Mouse (Mus musculus): ENCODE measurements at regions not wholly inside any gene's neighbourhood (a gene's known extent, or its start where the extent isn't known, plus 50 kb on each side); places are given as distances from the start of the nearest gene placed in this dataset.

GRCm38 (mm10) chr1:55983522-55984066, 577.9 kb downstream of the Plcl1 start:
- DNase-seq (ENCODE audit: low spot score in 2 of 2), result no peak

DNA sequence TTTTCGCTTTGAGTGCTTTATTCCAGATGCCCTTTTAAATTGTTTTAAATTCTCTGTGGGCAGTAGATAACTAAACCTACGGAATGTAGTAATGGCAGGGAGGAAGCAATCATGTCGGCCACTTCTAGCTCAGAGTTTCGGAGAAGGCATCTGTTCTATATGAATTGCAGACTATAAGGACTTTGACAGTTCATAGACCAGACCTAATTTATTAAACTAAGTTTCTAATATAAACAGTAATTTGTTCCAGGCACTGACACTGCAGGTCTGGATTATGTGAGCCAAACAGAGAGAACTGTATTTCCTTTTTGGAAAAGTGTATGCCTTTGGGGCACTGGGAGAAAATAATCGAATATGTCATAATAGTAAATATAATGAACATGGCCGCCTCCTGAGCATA, 591.4 kb downstream of the Plcl1 start:
- DNase-seq (ENCODE audit: low spot score in 2 of 2), result no peak
